Comparison of ENCODE assay signal across 30 mouse cellular contexts in genomic region chr3:70181611-70182010, GRCm38 (mm10).
"Had no signal": no experiment of that assay in that cellular context is flagged by ENCODE, and none has a peak within 500 bp of the region (broad histone marks: within the 10 kb centered on the region; RNA-seq: fewer than 3 reads in every experiment).

No protein-coding gene starts in this region.

- H3K9me3 ChIP-seq: limb, embryonic 10.5 days; limb, embryonic 12.5 days; limb, embryonic 13.5 days; limb, embryonic 15.5 days; liver, embryonic 12.5 days; liver, embryonic 13.5 days; liver, embryonic 15.5 days; lung, embryonic 15.5 days; megakaryocyte, embryonic 14.5 days; midbrain, embryonic 10.5 days; midbrain, embryonic 12.5 days; midbrain, embryonic 13.5 days; midbrain, embryonic 15.5 days; neural tube, embryonic 12.5 days had no signal

- H3K36me3 ChIP-seq: limb, embryonic 10.5 days; limb, embryonic 12.5 days; limb, embryonic 13.5 days; limb, embryonic 15.5 days; liver, embryonic 12.5 days; liver, embryonic 13.5 days; liver, embryonic 15.5 days; lung, embryonic 15.5 days; midbrain, embryonic 10.5 days; midbrain, embryonic 12.5 days; midbrain, embryonic 13.5 days; midbrain, embryonic 15.5 days; neural tube, embryonic 12.5 days had no signal

- H3K9ac ChIP-seq: limb, embryonic 12.5 days; limb, embryonic 13.5 days; limb, embryonic 15.5 days; liver, embryonic 12.5 days; liver, embryonic 13.5 days; liver, embryonic 14.5 days; liver, embryonic 15.5 days; liver, postnatal 0 days; lung, embryonic 14.5 days; lung, embryonic 15.5 days; midbrain, embryonic 12.5 days; midbrain, embryonic 13.5 days; midbrain, embryonic 15.5 days; neural tube, embryonic 12.5 days had no signal

- H3K4me3 ChIP-seq: limb, embryonic 10.5 days; limb, embryonic 12.5 days; limb, embryonic 13.5 days; limb, embryonic 15.5 days; liver, embryonic 12.5 days; liver, embryonic 13.5 days; liver, embryonic 15.5 days; lung, embryonic 15.5 days; megakaryocyte, embryonic 14.5 days; midbrain, embryonic 10.5 days; midbrain, embryonic 12.5 days; midbrain, embryonic 13.5 days; midbrain, embryonic 15.5 days; myocyte; neural tube, embryonic 12.5 days had no signal

- H3K4me1 ChIP-seq: limb, embryonic 10.5 days; limb, embryonic 12.5 days; limb, embryonic 13.5 days; limb, embryonic 15.5 days; liver, embryonic 12.5 days; liver, embryonic 13.5 days; liver, embryonic 15.5 days; lung, embryonic 15.5 days; megakaryocyte, embryonic 14.5 days; midbrain, embryonic 10.5 days; midbrain, embryonic 12.5 days; midbrain, embryonic 13.5 days; midbrain, embryonic 15.5 days; neural tube, embryonic 12.5 days had no signal

- H3K27me3 ChIP-seq: limb, embryonic 12.5 days; limb, embryonic 13.5 days; limb, embryonic 15.5 days; liver, embryonic 12.5 days; liver, embryonic 13.5 days; liver, embryonic 15.5 days; lung, embryonic 15.5 days; megakaryocyte, embryonic 14.5 days; midbrain, embryonic 12.5 days; midbrain, embryonic 13.5 days; midbrain, embryonic 15.5 days; neural tube, embryonic 12.5 days had no signal

- H3K27ac ChIP-seq: limb, embryonic 10.5 days; limb, embryonic 12.5 days; limb, embryonic 13.5 days; limb, embryonic 15.5 days; liver, embryonic 12.5 days; liver, embryonic 13.5 days; liver, embryonic 14.5 days; liver, embryonic 15.5 days; lung, embryonic 15.5 days; macrophage; midbrain, embryonic 10.5 days; midbrain, embryonic 12.5 days; midbrain, embryonic 13.5 days; midbrain, embryonic 15.5 days; neural tube, embryonic 12.5 days had no signal

- DNase-seq: left cerebral cortex, postnatal 4 days; liver; liver, embryonic 13.5 days; liver, postnatal 0 days; lung, adult 18-20 months; lung, adult 2 months; lung, embryonic 14.5 days; lung, postnatal 10 days; lung, postnatal 14 days; lung, postnatal 36 days; lung, postnatal 4 days; midbrain, embryonic 14.5 days had no signal

- H3K4me2 ChIP-seq: limb, embryonic 12.5 days; limb, embryonic 13.5 days; limb, embryonic 15.5 days; liver, embryonic 11.5 days; liver, embryonic 12.5 days; liver, embryonic 13.5 days; liver, embryonic 15.5 days; lung, embryonic 14.5 days; lung, embryonic 15.5 days; midbrain, embryonic 11.5 days; midbrain, embryonic 12.5 days; midbrain, embryonic 13.5 days; midbrain, embryonic 15.5 days; neural tube, embryonic 12.5 days had no signal
